Mouse (Mus musculus) spleen, adult 2 months (tissue): Measurements from ENCODE around the gene Tnrc6b.

Experiments used
- CTCF ChIP-seq: fragments of 200-500 bp; IDR thresholded peaks from 2 replicates; pipeline ENCODE4 v1.5.1; 2011; ENCODE audit warnings: mild to moderate bottlenecking, inconsistent platforms; ENCODE audit not compliant: insufficient read depth, insufficient read length, insufficient replicate concordance; ENCODE audit errors: extremely low read depth
- POLR2A ChIP-seq: fragments of 200-500 bp; IDR thresholded peaks from 2 replicates; pipeline ENCODE4 v1.6.1; 2011; ENCODE audit warnings: low read depth, low read length, inconsistent platforms

- TF ChIP-seq POLR2A (no peak), CTCF (no peak)
Observed at GRCm38 (mm10) chr15:80884095-80884494, 173.0 kb downstream of the Tnrc6b start.
